Mouse (Mus musculus) heart, adult 2 months (tissue): ENCODE data around the gene F5.
"Not testable (repeated sequence)": the region's sequence is repeated elsewhere in the genome, so short reads cannot be mapped to it uniquely, and the experiment has no call there.

Experiments
- CTCF ChIP-seq: fragments of 200-600 bp; IDR thresholded peaks from 2 replicates; pipeline ENCODE4 v1.8.1; 2022; ENCODE audit warnings: antibody characterized with exemption, mild to moderate bottlenecking, moderate library complexity
- EP300 ChIP-seq: fragments of 200-500 bp; IDR thresholded peaks from 2 replicates; pipeline ENCODE4 v1.6.1; 2011; ENCODE audit warnings: low read depth, low read length, control low read depth; ENCODE audit not compliant: insufficient read depth
- POLR2A ChIP-seq: fragments of 200-500 bp; IDR thresholded peaks from 2 replicates; pipeline ENCODE4 v1.6.1; 2011; ENCODE audit warnings: mild to moderate bottlenecking, low read depth, low read length, control low read depth; ENCODE audit not compliant: insufficient read depth

GRCm38 (mm10) chr1:164231937-164232570, 80.4 kb downstream of the F5 start:
- TF ChIP-seq POLR2A, CTCF, EP300: not testable (repeated sequence)
